Mouse (Mus musculus): ENCODE measurements at regions not wholly inside any gene's neighbourhood (a gene's known extent, or its start where the extent isn't known, plus 50 kb on each side); places are given as distances from the start of the nearest gene placed in this dataset.

GRCm38 (mm10) chr13:58495390-58496073, 92.4 kb upstream of the Hnrnpk start:
- DNase-seq (ENCODE audit: low spot score in 2 of 2): no peak

DNA sequence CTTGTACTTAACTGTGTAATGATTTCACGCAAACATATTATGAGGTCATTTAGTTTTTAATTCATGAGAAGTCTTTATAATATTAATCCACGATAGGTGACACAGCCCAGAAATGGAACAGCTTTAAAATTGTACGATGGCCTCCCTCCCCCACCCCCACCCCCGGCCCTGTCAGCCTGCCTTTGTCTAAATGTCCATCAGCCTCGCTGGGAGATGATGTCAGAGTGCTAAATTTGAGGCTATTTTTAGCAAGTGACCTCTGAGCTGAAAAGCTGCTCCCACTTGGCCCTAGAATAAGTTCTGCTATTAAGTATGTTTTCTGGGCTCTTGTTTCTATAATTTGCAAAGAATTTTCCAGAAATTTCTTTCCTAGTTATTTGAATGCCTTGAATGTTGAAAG, 91.6 kb upstream of the Hnrnpk start:
- DNase-seq (ENCODE audit: low spot score in 2 of 2): no peak

DNA sequence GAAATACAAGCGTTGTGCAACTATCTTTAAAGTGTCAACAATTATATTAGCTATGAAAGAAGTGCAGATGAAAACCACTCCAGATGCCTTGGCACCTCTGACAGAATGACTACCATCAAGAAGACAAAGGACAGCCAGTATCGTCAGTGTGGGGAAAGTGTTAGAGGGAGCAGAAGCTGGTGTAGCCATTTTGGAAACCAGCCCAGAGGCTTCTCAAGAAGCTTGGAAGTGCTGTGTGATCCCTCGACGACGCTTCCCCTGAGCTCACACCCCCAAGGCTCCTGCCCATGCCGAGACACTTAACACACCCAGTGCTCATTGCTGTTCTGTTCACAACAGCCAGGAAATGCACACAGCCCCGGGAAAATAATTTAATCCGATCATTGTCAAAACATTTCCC, 87.7 kb upstream of the Hnrnpk start:
- DNase-seq (ENCODE audit: low spot score in 2 of 2): no peak

DNA sequence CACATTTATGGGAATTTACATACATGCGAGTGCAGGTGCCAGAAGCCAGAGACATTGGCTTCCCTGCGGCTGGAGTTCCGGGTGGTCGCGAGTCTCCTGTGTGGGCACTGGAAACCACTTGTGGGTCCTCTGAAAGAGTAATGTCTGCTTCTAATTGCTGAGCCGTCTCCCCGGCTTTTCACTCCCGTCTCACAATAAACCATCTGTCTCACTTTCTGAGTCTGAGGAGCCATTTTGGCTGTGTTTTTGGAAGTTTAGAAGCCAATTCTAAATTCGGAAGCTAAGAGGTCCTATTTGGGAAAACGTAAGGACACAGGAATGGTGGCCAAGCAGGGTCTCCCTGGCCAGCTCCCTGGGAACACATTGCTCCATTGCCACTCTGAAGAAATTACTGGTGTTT, 81.9 kb upstream of the Hnrnpk start:
- DNase-seq (ENCODE audit: low spot score in 2 of 2): no peak

GRCm38 (mm10) chr13:58482701-58483100, 79.6 kb upstream of the Hnrnpk start:
- DNase-seq (ENCODE audit: low spot score in 2 of 2): no peak

DNA sequence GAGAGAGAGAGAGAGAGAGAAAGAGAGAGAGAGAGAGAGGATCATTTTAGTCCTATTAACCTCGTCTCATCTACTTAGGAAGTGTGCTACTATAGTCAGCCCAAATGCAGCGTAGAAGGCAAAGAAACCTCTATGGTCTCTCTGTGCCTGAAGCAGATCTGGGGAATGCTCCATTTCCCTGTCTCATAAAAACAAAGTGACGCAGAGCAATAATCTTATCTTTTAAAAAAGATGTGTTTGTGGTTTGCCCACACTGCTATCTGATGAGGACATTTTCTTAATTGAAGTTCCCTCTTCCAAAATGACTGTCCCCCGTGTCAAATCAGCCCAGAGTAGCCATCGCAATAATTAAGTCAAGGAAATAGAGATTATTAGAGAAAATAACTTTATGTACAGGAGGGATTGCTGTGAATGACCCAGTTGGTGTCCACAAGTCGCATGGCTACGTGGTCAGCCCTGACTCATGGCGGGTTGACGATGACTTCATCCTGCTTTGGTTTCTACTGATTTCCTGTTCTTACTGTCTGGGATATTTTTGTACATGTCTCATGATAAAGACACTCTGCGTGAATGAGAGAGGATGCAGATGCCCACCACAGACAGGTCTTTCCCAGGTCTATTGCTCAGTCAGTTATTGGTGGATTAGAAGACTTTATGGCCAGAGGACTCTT, 77.9 kb upstream of the Hnrnpk start:
- DNase-seq (ENCODE audit: low spot score in 2 of 2): peak; percentile 39 to 61

- DNase-seq (ENCODE audit: low spot score in 2 of 2): no peak
Observed at GRCm38 (mm10) chr13:58480388-58480927, 77.3 kb upstream of the Hnrnpk start.

DNA sequence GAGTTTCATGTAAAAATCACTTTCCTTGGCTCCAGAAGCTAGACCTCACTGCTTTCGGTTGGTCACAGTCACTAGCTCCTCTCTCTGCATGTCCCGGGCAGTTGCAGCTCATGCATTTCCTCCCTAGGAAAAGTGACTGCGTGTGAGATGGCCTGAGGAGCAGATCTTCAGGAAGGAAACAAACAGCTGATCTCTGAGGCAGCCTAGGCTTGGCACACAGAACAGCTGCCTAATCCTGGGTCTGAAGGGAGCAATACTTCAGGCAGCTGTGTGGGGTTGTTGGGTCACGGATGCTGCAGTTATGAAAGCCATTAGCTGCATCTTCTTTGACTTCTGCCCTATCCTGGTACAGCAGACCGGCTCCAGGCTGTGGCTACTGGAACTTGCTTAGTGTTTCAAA, 75.3 kb upstream of the Hnrnpk start:
- DNase-seq (ENCODE audit: low spot score in 2 of 2): no peak

DNA sequence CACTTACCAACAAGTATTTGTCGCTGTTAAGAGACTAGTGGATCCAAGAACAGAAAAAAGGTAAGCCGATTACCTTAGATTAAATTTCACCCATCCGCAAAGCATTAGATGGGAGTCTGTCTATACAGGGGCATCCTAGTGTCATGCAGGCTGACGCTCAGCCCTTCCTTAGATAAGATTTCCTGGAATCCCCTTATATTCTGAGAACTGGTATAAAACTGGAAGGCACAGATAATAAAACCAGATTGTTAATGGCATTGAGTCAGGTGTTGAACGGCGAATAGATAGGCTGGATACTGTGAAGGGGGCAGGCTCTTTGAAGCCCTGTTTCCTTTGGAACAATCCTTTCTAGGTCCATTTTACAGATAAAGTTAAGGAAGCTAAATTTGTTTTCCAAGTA, 74.1 kb upstream of the Hnrnpk start:
- DNase-seq (ENCODE audit: low spot score in 2 of 2): no peak

DNA sequence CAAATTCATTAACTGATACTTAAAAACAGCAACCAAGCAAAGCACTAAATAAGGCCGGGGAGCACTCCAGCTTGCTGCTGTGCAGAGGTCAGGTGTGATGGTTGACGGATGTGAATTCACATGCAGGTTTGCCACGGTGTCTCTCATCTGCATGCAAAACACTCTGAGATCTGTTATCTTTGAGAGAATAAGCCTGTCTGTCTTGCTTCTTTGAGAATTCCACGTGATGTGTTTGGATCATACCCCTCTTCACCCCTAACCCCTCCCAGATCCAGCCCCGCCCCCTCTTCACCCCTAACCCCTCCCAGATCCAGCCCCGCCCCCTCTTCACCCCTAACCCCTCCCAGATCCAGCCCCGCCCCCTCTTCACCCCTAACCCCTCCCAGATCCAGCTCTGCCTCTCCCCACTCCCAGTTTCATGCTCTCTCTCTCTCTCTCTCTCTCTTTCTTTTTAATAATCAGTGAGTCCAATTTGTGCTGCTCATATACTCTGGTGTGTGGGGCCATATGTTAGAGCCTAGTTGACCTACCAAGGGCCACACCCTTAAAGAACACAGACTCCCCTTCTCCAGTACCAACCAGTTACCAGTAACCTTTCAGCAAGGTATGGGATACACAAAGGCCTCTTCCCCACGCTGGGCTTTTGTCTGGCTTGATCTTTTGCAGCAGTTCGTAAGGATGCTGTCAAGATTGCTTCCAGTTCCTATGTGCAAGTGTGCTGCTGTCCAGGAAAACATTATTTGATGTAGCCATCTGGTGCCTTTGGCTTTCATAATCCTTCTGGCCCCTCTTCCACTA, 73.1 kb upstream of the Hnrnpk start:
- DNase-seq (ENCODE audit: low spot score in 2 of 2): no peak

- peak; percentile 17 to 29 for DNase-seq (ENCODE audit: low spot score in 2 of 2)
Observed at GRCm38 (mm10) chr13:58475495-58475894, 72.4 kb upstream of the Hnrnpk start.

- no peak for DNase-seq (ENCODE audit: low spot score in 2 of 2)
Observed at GRCm38 (mm10) chr13:58472455-58472854, 69.3 kb upstream of the Hnrnpk start.

GRCm38 (mm10) chr13:58471704-58472103, 68.6 kb upstream of the Hnrnpk start:
- peak; percentile 50 to 57 for DNase-seq (ENCODE audit: low spot score in 2 of 2)

GRCm38 (mm10) chr13:58469731-58470130, 66.6 kb upstream of the Hnrnpk start:
- DNase-seq (ENCODE audit: low spot score in 2 of 2): no peak

DNA sequence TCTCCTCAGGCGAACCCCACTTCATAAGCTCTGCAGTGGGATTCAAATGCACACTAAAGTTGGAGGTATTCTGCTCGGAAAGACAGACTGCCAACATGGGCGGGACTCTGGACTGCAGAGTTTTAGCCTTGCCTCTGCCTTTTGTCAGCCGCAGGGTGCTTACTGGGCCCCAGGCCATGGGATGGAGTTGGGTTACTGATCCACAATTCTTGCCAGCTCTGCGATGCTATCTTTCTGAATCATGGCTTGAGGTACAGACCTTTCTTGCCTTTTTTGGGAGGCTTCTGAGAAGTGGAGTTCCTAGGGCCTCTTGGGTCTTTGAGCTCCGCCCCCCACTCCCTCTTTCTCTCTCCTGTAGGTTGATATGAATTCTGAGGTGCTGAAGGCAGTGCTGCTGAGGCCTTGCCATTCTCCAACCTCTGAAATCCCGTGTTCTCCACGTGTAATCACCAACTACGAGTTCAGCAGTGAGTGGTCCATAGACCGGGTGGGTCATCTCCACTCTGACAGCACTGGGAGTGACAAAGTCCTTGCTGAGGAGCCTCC, 64.0 kb upstream of the Hnrnpk start:
- DNase-seq (ENCODE audit: low spot score in 2 of 2): no peak

DNA sequence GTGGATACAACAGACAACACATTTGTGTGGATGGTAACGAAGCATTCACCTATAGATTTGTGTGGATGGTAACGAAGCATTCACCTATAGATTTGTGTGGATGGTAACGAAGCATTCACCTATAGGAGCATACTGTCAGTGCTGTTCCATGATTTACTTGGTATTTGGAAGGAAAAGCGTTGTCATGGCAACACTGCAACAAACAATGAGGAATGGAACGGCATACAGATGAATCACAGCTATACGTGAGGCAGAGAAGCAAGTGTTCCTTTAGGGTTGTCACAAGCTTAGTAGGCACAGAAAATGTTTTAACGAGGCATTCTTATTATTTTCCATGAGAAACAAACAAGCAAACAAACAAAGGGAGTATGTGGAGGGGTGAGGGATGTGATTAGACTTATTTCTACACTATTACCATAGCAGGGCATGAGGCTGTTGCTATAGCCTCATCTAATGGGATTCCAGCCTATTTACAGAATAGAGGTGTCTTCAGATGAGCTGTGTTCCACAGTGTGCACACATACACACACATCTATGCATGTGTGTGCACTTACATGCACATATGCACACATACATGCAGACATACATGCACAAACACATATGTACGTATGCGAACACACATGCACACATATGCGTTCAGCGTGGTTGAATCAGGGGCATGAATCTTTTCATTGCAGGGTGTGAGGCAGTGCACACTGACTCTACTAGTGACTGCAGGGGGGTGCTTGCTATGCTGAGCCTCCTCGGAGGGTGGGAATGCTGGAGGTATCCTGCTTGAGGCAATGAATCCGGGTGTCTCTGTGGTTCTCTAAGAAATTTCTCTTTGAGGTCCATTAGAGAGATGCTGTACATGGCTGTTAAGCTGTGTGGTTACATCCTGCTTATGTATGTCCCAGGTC, 62.3 kb upstream of the Hnrnpk start:
- no peak for DNase-seq (ENCODE audit: low spot score in 2 of 2)

Data from natural killer cell, adult 2 months (primary cell).